Mouse (Mus musculus) cortical plate, adult 2 months (tissue): ENCODE results near the gene Tcf7l2.

Source experiments
- CTCF ChIP-seq: fragments of 200-500 bp; IDR thresholded peaks from 2 replicates; pipeline ENCODE4 v1.5.1; 2011; ENCODE audit warnings: mild to moderate bottlenecking, control low read depth, low read length; ENCODE audit not compliant: insufficient read depth; ENCODE audit errors: extremely low read depth
- POLR2A ChIP-seq: fragments of 200-500 bp; IDR thresholded peaks from 2 replicates; pipeline ENCODE4 v1.6.1; 2011; ENCODE audit warnings: mild to moderate bottlenecking, low read length, control low read depth; ENCODE audit not compliant: insufficient read depth; ENCODE audit errors: extremely low read depth

- TF ChIP-seq CTCF, result no peak
- TF ChIP-seq POLR2A, result no peak
These were observed 38.3 kb downstream of the Tcf7l2 start for GRCm38 (mm10) chr19:55779871-55780270.
